Mouse (Mus musculus): Measurements from ENCODE around the gene Vstm5.
A peak's percentile ranks its signal among the peaks of the same experiment; 100 is the strongest.

- no peak for TF ChIP-seq CHD2 (IDR thresholded peaks at IDR 0.05; ENCODE audit: low read depth, low read length)
- TF ChIP-seq MAFK (IDR thresholded peaks at IDR 0.05; ENCODE audit: insufficient read depth, low read depth, low read length) = no peak
- TF ChIP-seq ZNF384 (IDR thresholded peaks at IDR 0.05; ENCODE audit: low read depth, low read length) = peak; percentile 84
- TF ChIP-seq ZC3H11A (IDR thresholded peaks at IDR 0.05; ENCODE audit: borderline replicate concordance, low read depth, low read length) = no peak
These were observed 40.3 kb downstream of the Vstm5 start for GRCm38 (mm10) chr9:15279139-15279648.

Data from ES-E14 (cell line).